Mouse (Mus musculus): ENCODE results near the gene Rpl28.

DNA sequence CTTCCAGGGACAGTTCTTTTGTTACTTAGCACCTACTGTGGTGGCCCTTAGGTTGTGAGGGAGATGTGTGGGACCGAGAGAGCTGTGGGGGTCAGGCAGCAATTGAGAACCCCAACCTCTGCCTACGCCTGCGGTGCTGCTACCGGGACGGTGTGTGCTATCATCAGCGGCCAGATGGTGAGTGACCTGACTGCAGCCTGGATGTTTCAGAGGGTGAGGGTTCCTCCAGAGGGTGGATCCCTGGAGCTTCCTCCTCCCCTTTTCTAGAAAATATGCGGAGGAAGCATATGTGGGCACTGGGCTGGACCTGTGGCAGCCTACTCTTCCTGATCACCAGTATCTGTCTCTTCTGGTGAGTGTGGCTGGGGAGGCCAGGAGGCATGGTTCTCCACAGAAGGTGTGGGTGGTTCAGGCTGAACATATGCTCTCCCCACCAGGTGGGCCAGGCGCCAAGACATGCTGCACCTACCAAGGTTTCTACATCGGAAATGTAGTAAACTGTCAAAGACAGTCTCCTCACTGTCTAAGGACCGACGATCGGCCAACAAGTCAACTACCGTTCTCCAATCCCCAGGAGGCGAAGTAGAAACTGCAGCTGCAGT is 8.9 kb upstream of the Rpl28 start:
- no peak for TF ChIP-seq CTCF (IDR thresholded peaks at IDR 0.05; ENCODE audit: control insufficient read depth, insufficient read depth, insufficient read length)
- no peak for TF ChIP-seq FOSL1 (IDR thresholded peaks at IDR 0.05; ENCODE audit: insufficient read depth, low read length, poor library complexity, severe bottlenecking)
- no peak for TF ChIP-seq MYOD1 (IDR thresholded peaks at IDR 0.05; ENCODE audit: control insufficient read depth, insufficient read length, low read depth)
- no peak for TF ChIP-seq MAX (IDR thresholded peaks at IDR 0.05)
- TF ChIP-seq MYOG (IDR thresholded peaks at IDR 0.05; ENCODE audit: control insufficient read depth, extremely low read depth, insufficient read length): no peak
- TF ChIP-seq USF1 (IDR thresholded peaks at IDR 0.05; ENCODE audit: low read depth): no peak
- TF ChIP-seq CEBPB (IDR thresholded peaks at IDR 0.05; ENCODE audit: low read depth): no peak
